Mouse (Mus musculus): Measurements from ENCODE around the gene Zbtb5. TPM values are rescaled to one million over a fixed set of nuclear protein-coding genes. Genes with fewer than 3 reads are reported as not detected.
A peak's percentile ranks its signal among the peaks of the same experiment; 100 is the strongest.
"Not testable (repeated sequence)": the region's sequence is repeated elsewhere in the genome, so short reads cannot be mapped to it uniquely, and the experiment has no call there.

The Zbtb5 gene
- polyA plus RNA-seq, 1 experiment: 44.4 TPM

GRCm38 (mm10) chr4:45005452-45005851 lies 6.8 kb downstream of the Zbtb5 start:
- TF ChIP-seq POLR2A (IDR thresholded peaks at IDR 0.05; ENCODE audit: borderline replicate concordance, extremely low read depth, insufficient read depth, insufficient read length, poor library complexity, severe bottlenecking) (no peak), CTCF (IDR thresholded peaks at IDR 0.05; ENCODE audit: borderline replicate concordance, extremely low read depth, insufficient read depth, insufficient read length) (no peak)
- no peak for DNase-seq (ENCODE audit: low read depth)

GRCm38 (mm10) chr4:45000001-45000400 lies 12.2 kb downstream of the Zbtb5 start:
- DNase-seq (ENCODE audit: low read depth): no peak
- no peak for TF ChIP-seq CTCF (IDR thresholded peaks at IDR 0.05; ENCODE audit: borderline replicate concordance, extremely low read depth, insufficient read depth, insufficient read length)
- TF ChIP-seq POLR2A (IDR thresholded peaks at IDR 0.05; ENCODE audit: borderline replicate concordance, extremely low read depth, insufficient read depth, insufficient read length, poor library complexity, severe bottlenecking): no peak

- DNase-seq (ENCODE audit: low read depth): no peak
- no peak for TF ChIP-seq CTCF (IDR thresholded peaks at IDR 0.05; ENCODE audit: borderline replicate concordance, extremely low read depth, insufficient read depth, insufficient read length)
- TF ChIP-seq POLR2A (IDR thresholded peaks at IDR 0.05; ENCODE audit: borderline replicate concordance, extremely low read depth, insufficient read depth, insufficient read length, poor library complexity, severe bottlenecking): no peak
These were observed 14.1 kb downstream of the Zbtb5 start for GRCm38 (mm10) chr4:44998071-44998470.

GRCm38 (mm10) chr4:44994776-44995175 lies 17.4 kb downstream of the Zbtb5 start:
- no peak for DNase-seq (ENCODE audit: low read depth)
- TF ChIP-seq CTCF (IDR thresholded peaks at IDR 0.05; ENCODE audit: borderline replicate concordance, extremely low read depth, insufficient read depth, insufficient read length) (no peak), POLR2A (IDR thresholded peaks at IDR 0.05; ENCODE audit: borderline replicate concordance, extremely low read depth, insufficient read depth, insufficient read length, poor library complexity, severe bottlenecking) (no peak)

GRCm38 (mm10) chr4:44993847-44994246 lies 18.4 kb downstream of the Zbtb5 start:
- TF ChIP-seq CTCF (IDR thresholded peaks at IDR 0.05; ENCODE audit: borderline replicate concordance, extremely low read depth, insufficient read depth, insufficient read length): no peak
- no peak for TF ChIP-seq POLR2A (IDR thresholded peaks at IDR 0.05; ENCODE audit: borderline replicate concordance, extremely low read depth, insufficient read depth, insufficient read length, poor library complexity, severe bottlenecking)
- DNase-seq (ENCODE audit: low read depth): no peak

GRCm38 (mm10) chr4:44993179-44993578 lies 19.0 kb downstream of the Zbtb5 start:
- DNase-seq (ENCODE audit: low read depth): not testable (repeated sequence)

GRCm38 (mm10) chr4:44992330-44992729 lies 19.9 kb downstream of the Zbtb5 start:
- DNase-seq (ENCODE audit: low read depth): not testable (repeated sequence)

GRCm38 (mm10) chr4:44990560-44990959 lies 21.7 kb downstream of the Zbtb5 start:
- DNase-seq (ENCODE audit: low read depth): no peak
- TF ChIP-seq CTCF (IDR thresholded peaks at IDR 0.05; ENCODE audit: borderline replicate concordance, extremely low read depth, insufficient read depth, insufficient read length): no peak
- no peak for TF ChIP-seq POLR2A (IDR thresholded peaks at IDR 0.05; ENCODE audit: borderline replicate concordance, extremely low read depth, insufficient read depth, insufficient read length, poor library complexity, severe bottlenecking)

- no peak for TF ChIP-seq POLR2A (IDR thresholded peaks at IDR 0.05; ENCODE audit: borderline replicate concordance, extremely low read depth, insufficient read depth, insufficient read length, poor library complexity, severe bottlenecking)
- no peak for TF ChIP-seq CTCF (IDR thresholded peaks at IDR 0.05; ENCODE audit: borderline replicate concordance, extremely low read depth, insufficient read depth, insufficient read length)
- DNase-seq (ENCODE audit: low read depth): no peak
These were observed 29.0 kb downstream of the Zbtb5 start for GRCm38 (mm10) chr4:44983131-44983740.

- no peak for DNase-seq (ENCODE audit: low read depth)
- no peak for TF ChIP-seq POLR2A (IDR thresholded peaks at IDR 0.05; ENCODE audit: borderline replicate concordance, extremely low read depth, insufficient read depth, insufficient read length, poor library complexity, severe bottlenecking)
- TF ChIP-seq CTCF (IDR thresholded peaks at IDR 0.05; ENCODE audit: borderline replicate concordance, extremely low read depth, insufficient read depth, insufficient read length): no peak
These were observed 29.6 kb downstream of the Zbtb5 start for GRCm38 (mm10) chr4:44982440-44983130.

- DNase-seq (ENCODE audit: low read depth): no peak
- TF ChIP-seq POLR2A (IDR thresholded peaks at IDR 0.05; ENCODE audit: borderline replicate concordance, extremely low read depth, insufficient read depth, insufficient read length, poor library complexity, severe bottlenecking) (no peak), CTCF (IDR thresholded peaks at IDR 0.05; ENCODE audit: borderline replicate concordance, extremely low read depth, insufficient read depth, insufficient read length) (no peak)
These were observed 30.3 kb downstream of the Zbtb5 start for GRCm38 (mm10) chr4:44981974-44982287.

GRCm38 (mm10) chr4:44981280-44981973 lies 30.8 kb downstream of the Zbtb5 start, which contains the start of gene Grhpr:
Gene Grhpr (plus strand): TSS chr4:44981395.
- peak; percentile 88 for DNase-seq (ENCODE audit: low read depth)
- TF ChIP-seq CTCF (IDR thresholded peaks at IDR 0.05; ENCODE audit: borderline replicate concordance, extremely low read depth, insufficient read depth, insufficient read length) (peak; percentile 24; the same call in 1 of the 2 replicates), POLR2A (IDR thresholded peaks at IDR 0.05; ENCODE audit: borderline replicate concordance, extremely low read depth, insufficient read depth, insufficient read length, poor library complexity, severe bottlenecking) (no peak)

Data from brain, embryonic 14.5 days (tissue).